Mouse (Mus musculus) cerebellum, adult 11-12 months (tissue): ENCODE data around the gene Vps13d.

Experiments used
- DNase-seq: peaks from one replicate; pipeline ENCODE4 v3.0.0; 2022

Gene Vps13d

GRCm38 (mm10) chr4:145032637-145033036, 162.2 kb downstream of the Vps13d start:
- no peak for DNase-seq

- no peak for DNase-seq
Measured at GRCm38 (mm10) chr4:145031510-145031909, 163.3 kb downstream of the Vps13d start.

- no peak for DNase-seq
Measured at GRCm38 (mm10) chr4:145026449-145026851, 168.4 kb downstream of the Vps13d start.

- peak; percentile 81 for DNase-seq
Measured at GRCm38 (mm10) chr4:145025409-145025762, 169.4 kb downstream of the Vps13d start.

GRCm38 (mm10) chr4:145024694-145025408, 170.0 kb downstream of the Vps13d start:
- no peak for DNase-seq

- no peak for DNase-seq
Measured at GRCm38 (mm10) chr4:145023911-145024310, 170.9 kb downstream of the Vps13d start.

GRCm38 (mm10) chr4:145022815-145023214, 172.0 kb downstream of the Vps13d start:
- no peak for DNase-seq

- DNase-seq = no peak
Measured at GRCm38 (mm10) chr4:145022211-145022610, 172.6 kb downstream of the Vps13d start.

- DNase-seq = no peak
Measured at GRCm38 (mm10) chr4:145020383-145020782, 174.4 kb downstream of the Vps13d start.

- DNase-seq = no peak
Measured at GRCm38 (mm10) chr4:145019121-145019714, 175.6 kb downstream of the Vps13d start.

- DNase-seq = peak; percentile 28
Measured at GRCm38 (mm10) chr4:145017745-145018144, 177.1 kb downstream of the Vps13d start.

GRCm38 (mm10) chr4:145016669-145017068, 178.1 kb downstream of the Vps13d start:
- no peak for DNase-seq

GRCm38 (mm10) chr4:145014632-145014960, 180.2 kb downstream of the Vps13d start:
- DNase-seq = no peak

GRCm38 (mm10) chr4:145013760-145014631, 180.8 kb downstream of the Vps13d start:
- no peak for DNase-seq

GRCm38 (mm10) chr4:145013187-145013586, 181.6 kb downstream of the Vps13d start:
- peak; percentile 22 for DNase-seq

- no peak for DNase-seq
Measured at GRCm38 (mm10) chr4:145011156-145011555, 183.6 kb downstream of the Vps13d start.

GRCm38 (mm10) chr4:145009934-145010333, 184.9 kb downstream of the Vps13d start:
- no peak for DNase-seq

- no peak for DNase-seq
Measured at GRCm38 (mm10) chr4:145009437-145009836, 185.4 kb downstream of the Vps13d start.

- no peak for DNase-seq
Measured at GRCm38 (mm10) chr4:145005943-145006545, 188.8 kb downstream of the Vps13d start.

- peak; percentile 42 for DNase-seq
Measured at GRCm38 (mm10) chr4:145004176-145004575, 190.6 kb downstream of the Vps13d start.

GRCm38 (mm10) chr4:145002733-145003132, 192.1 kb downstream of the Vps13d start:
- no peak for DNase-seq

- DNase-seq = no peak
Measured at GRCm38 (mm10) chr4:144999903-145000382, 194.9 kb downstream of the Vps13d start.

GRCm38 (mm10) chr4:144999572-144999880, 195.3 kb downstream of the Vps13d start:
- no peak for DNase-seq
